Mouse (Mus musculus): ENCODE data around the gene Slc2a1.

Slc2a1 gene

GRCm38 (mm10) chr4:119177702-119178101 is 69.2 kb downstream of the Slc2a1 start:
- no peak for DNase-seq (ENCODE audit: low read depth, low spot score)

GRCm38 (mm10) chr4:119178331-119178730 is 69.8 kb downstream of the Slc2a1 start:
- DNase-seq (ENCODE audit: low read depth, low spot score): no peak

GRCm38 (mm10) chr4:119180133-119180707 is 71.7 kb downstream of the Slc2a1 start:
- no peak for DNase-seq (ENCODE audit: low read depth, low spot score)

GRCm38 (mm10) chr4:119181456-119181855 is 72.9 kb downstream of the Slc2a1 start:
- no peak for DNase-seq (ENCODE audit: low read depth, low spot score)

- DNase-seq (ENCODE audit: low read depth, low spot score): no peak
These were observed 75.0 kb downstream of the Slc2a1 start for GRCm38 (mm10) chr4:119183525-119183924.

- DNase-seq (ENCODE audit: low read depth, low spot score): no peak
These were observed 77.3 kb downstream of the Slc2a1 start for GRCm38 (mm10) chr4:119185771-119186170.
